ENCODE assay signal across 16 mouse cellular contexts in genomic region chr3:145595354-145595753, GRCm38 (mm10). TPM values are rescaled to one million over a fixed set of nuclear protein-coding genes. Genes with fewer than 3 reads are reported as not detected.
"Had no signal": no experiment of that assay in that cellular context is flagged by ENCODE, and none has a peak within 500 bp of the region (broad histone marks: within the 10 kb centered on the region; RNA-seq: fewer than 3 reads in every experiment).

No protein-coding gene starts in this region.

- H3K4me3 ChIP-seq: layer of hippocampus, adult 2 months; left cerebral cortex, adult 2 months; liver, embryonic 13.5 days; midbrain, embryonic 13.5 days; myocyte had no signal

- H3K4me1 ChIP-seq: midbrain, embryonic 13.5 days had no signal

- H3K27ac ChIP-seq: layer of hippocampus, adult 2 months; left cerebral cortex, adult 2 months; liver, embryonic 13.5 days; midbrain, embryonic 13.5 days; stomach, postnatal 0 days had no signal

- ATAC-seq: midbrain, embryonic 13.5 days; midbrain, embryonic 16.5 days had no signal

- H3K27me3 ChIP-seq: liver, embryonic 13.5 days; midbrain, embryonic 13.5 days had no signal

- H3K9me3 ChIP-seq: liver, embryonic 13.5 days; midbrain, embryonic 13.5 days had no signal

- H3K9ac ChIP-seq: liver, embryonic 13.5 days; midbrain, embryonic 13.5 days had no signal

- H3K4me2 ChIP-seq: liver, embryonic 13.5 days; midbrain, embryonic 13.5 days had no signal

- DNase-seq: kidney, adult 9 months; kidney, postnatal 14 days; layer of hippocampus, adult 9-11 months; layer of hippocampus, postnatal 36 days; liver, embryonic 13.5 days; lung, adult 2 months; lung, postnatal 14 days; lung, postnatal 4 days; thymus, postnatal 25 days had no signal

RNA-seq across cellular contexts. Expression of gene Ccn1, which starts 54.4 kb away (rescaled TPM):
- total RNA-seq: monocyte, adult 5-6 weeks had no signal
